Mouse (Mus musculus): ENCODE data around the gene Slc25a36.
A peak's percentile ranks its signal among the peaks of the same experiment; 100 is the strongest.

The Slc25a36 gene

GRCm38 (mm10) chr9:97112238-97112637 lies 1.3 kb upstream of the Slc25a36 start:
- no peak for DNase-seq (ENCODE audit: low read depth, low spot score)

- no peak for DNase-seq (ENCODE audit: low read depth, low spot score)
Measured at GRCm38 (mm10) chr9:97111506-97111905, 549 bp upstream of the Slc25a36 start.

- DNase-seq (ENCODE audit: low read depth, low spot score), result no peak
Measured at GRCm38 (mm10) chr9:97106481-97107160, 4.3 kb downstream of the Slc25a36 start.

- no peak for DNase-seq (ENCODE audit: low read depth, low spot score)
Measured at GRCm38 (mm10) chr9:97105400-97105985, 5.5 kb downstream of the Slc25a36 start.

GRCm38 (mm10) chr9:97103376-97104061 lies 7.4 kb downstream of the Slc25a36 start:
- DNase-seq (ENCODE audit: low read depth, low spot score), result no peak

GRCm38 (mm10) chr9:97098985-97099384 lies 12.0 kb downstream of the Slc25a36 start:
- DNase-seq (ENCODE audit: low read depth, low spot score), result no peak

- DNase-seq (ENCODE audit: low read depth, low spot score), result no peak
Measured at GRCm38 (mm10) chr9:97096180-97096579, 14.8 kb downstream of the Slc25a36 start.

- no peak for DNase-seq (ENCODE audit: low read depth, low spot score)
Measured at GRCm38 (mm10) chr9:97087850-97088249, 23.1 kb downstream of the Slc25a36 start.

GRCm38 (mm10) chr9:97084628-97085027 lies 26.3 kb downstream of the Slc25a36 start:
- DNase-seq (ENCODE audit: low read depth, low spot score), result no peak

- DNase-seq (ENCODE audit: low read depth, low spot score), result no peak
Measured at GRCm38 (mm10) chr9:97081106-97081862, 29.7 kb downstream of the Slc25a36 start.

- DNase-seq (ENCODE audit: low read depth, low spot score), result no peak
Measured at GRCm38 (mm10) chr9:97069911-97070310, 41.0 kb downstream of the Slc25a36 start.

GRCm38 (mm10) chr9:97069466-97069865 lies 41.5 kb downstream of the Slc25a36 start:
- no peak for DNase-seq (ENCODE audit: low read depth, low spot score)

GRCm38 (mm10) chr9:97068201-97069095 lies 42.5 kb downstream of the Slc25a36 start:
- DNase-seq (ENCODE audit: low read depth, low spot score), result peak; percentile 62

- no peak for DNase-seq (ENCODE audit: low read depth, low spot score)
Measured at GRCm38 (mm10) chr9:97067761-97068160, 43.2 kb downstream of the Slc25a36 start.

- no peak for DNase-seq (ENCODE audit: low read depth, low spot score)
Measured at GRCm38 (mm10) chr9:97065885-97066284, 45.1 kb downstream of the Slc25a36 start.

GRCm38 (mm10) chr9:97065216-97065615 lies 45.7 kb downstream of the Slc25a36 start:
- DNase-seq (ENCODE audit: low read depth, low spot score), result no peak

GRCm38 (mm10) chr9:97064161-97064560 lies 46.8 kb downstream of the Slc25a36 start:
- no peak for DNase-seq (ENCODE audit: low read depth, low spot score)

- DNase-seq (ENCODE audit: low read depth, low spot score), result no peak
Measured at GRCm38 (mm10) chr9:97061696-97062095, 49.3 kb downstream of the Slc25a36 start.

GRCm38 (mm10) chr9:97056541-97057338 lies 54.2 kb downstream of the Slc25a36 start:
- no peak for DNase-seq (ENCODE audit: low read depth, low spot score)

GRCm38 (mm10) chr9:97055906-97056305 lies 55.1 kb downstream of the Slc25a36 start:
- no peak for DNase-seq (ENCODE audit: low read depth, low spot score)

All from retina, adult 2 months (tissue).